Mouse (Mus musculus): ENCODE data around the gene Nars2.

DNA sequence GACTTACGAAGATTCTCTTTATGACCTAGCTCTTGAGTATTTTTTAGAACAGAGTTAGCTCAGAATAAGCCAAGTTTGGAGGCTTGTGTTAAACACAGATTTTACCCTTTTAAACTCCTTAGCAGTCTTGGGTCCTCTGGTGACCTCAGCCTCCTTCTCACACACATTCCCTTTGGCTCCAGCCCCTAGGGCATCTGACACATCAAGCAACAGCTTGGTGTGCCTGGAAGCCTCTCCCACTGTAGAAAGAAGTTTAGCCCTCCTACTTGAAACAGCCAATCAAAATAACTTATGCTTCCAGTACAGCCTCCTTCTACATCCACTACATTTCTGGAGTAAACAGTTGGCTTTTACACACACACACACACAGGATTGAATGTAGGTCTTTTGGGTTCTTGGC, 132.9 kb downstream of the Nars2 start:
- TF ChIP-seq CTCF (IDR thresholded peaks at IDR 0.05) = no peak
- TF ChIP-seq POLR2A (IDR thresholded peaks at IDR 0.05; ENCODE audit: insufficient read depth, low read depth, low read length) = no peak
- no peak for TF ChIP-seq EP300 (IDR thresholded peaks at IDR 0.05; ENCODE audit: insufficient read depth, low read depth, low read length)

All from heart, adult 2 months (tissue).